Mouse (Mus musculus): ENCODE data around the gene Batf3.

DNA sequence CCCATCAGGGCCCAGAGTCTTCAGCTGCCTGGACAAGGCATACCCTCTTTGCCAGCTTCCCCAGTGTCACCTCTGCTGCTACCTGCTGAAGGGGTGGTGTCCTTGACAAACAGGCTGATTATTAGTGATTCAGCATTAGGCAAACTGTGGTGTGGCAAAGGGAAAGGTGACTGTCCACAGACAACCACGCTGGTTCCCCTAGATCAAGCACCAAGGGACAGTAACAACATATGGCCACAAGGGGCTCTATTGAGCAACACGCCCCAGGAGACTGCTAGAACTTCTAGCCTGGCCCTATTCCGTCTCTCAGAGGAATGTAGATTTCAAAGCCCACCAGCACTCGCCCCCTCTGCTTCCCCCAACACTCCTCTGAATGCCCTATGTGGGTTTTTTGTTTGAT lies 55.4 kb downstream of the Batf3 start:
- peak; percentile 63 for TF ChIP-seq CTCF (IDR thresholded peaks at IDR 0.05; ENCODE audit: low read depth, low read length)
- TF ChIP-seq EP300 (IDR thresholded peaks at IDR 0.05; ENCODE audit: insufficient read depth, low read depth, low read length) = no peak
- no peak for TF ChIP-seq POLR2A (IDR thresholded peaks at IDR 0.05; ENCODE audit: insufficient read depth, low read length)

Data from ES-Bruce4 (cell line).